Mouse (Mus musculus): Measurements from ENCODE around the gene Clpb.

The Clpb gene

GRCm38 (mm10) chr7:101732096-101732495 is 68.7 kb downstream of the Clpb start:
- DNase-seq: no peak

- no peak for DNase-seq
These were observed 69.6 kb downstream of the Clpb start for GRCm38 (mm10) chr7:101733042-101733441.

GRCm38 (mm10) chr7:101735297-101735696 is 71.9 kb downstream of the Clpb start:
- no peak for DNase-seq

GRCm38 (mm10) chr7:101737735-101738134 is 74.3 kb downstream of the Clpb start:
- DNase-seq: no peak

GRCm38 (mm10) chr7:101739602-101740001 is 76.2 kb downstream of the Clpb start:
- no peak for DNase-seq

- DNase-seq: no peak
These were observed 80.1 kb downstream of the Clpb start for GRCm38 (mm10) chr7:101743487-101743886.

- no peak for DNase-seq
These were observed 83.3 kb downstream of the Clpb start for GRCm38 (mm10) chr7:101746559-101747334.

GRCm38 (mm10) chr7:101750268-101750667 is 86.8 kb downstream of the Clpb start:
- no peak for DNase-seq

GRCm38 (mm10) chr7:101752346-101752745 is 88.9 kb downstream of the Clpb start:
- DNase-seq: no peak

- DNase-seq: no peak
These were observed 90.1 kb downstream of the Clpb start for GRCm38 (mm10) chr7:101753492-101753891.

- DNase-seq: no peak
These were observed 91.0 kb downstream of the Clpb start for GRCm38 (mm10) chr7:101754416-101754815.

GRCm38 (mm10) chr7:101755301-101755700 is 91.9 kb downstream of the Clpb start:
- no peak for DNase-seq

- peak; percentile 15 to 33 for DNase-seq
These were observed 98.7 kb downstream of the Clpb start for GRCm38 (mm10) chr7:101761899-101762780.

GRCm38 (mm10) chr7:101767335-101767907 is 104.0 kb downstream of the Clpb start:
- DNase-seq: no peak

GRCm38 (mm10) chr7:101770051-101770450 is 106.6 kb downstream of the Clpb start:
- DNase-seq: no peak

GRCm38 (mm10) chr7:101771604-101772003 is 108.2 kb downstream of the Clpb start:
- DNase-seq: no peak

GRCm38 (mm10) chr7:101772687-101773086 is 109.3 kb downstream of the Clpb start:
- DNase-seq: peak in 1 of 2 experiments; percentile 15

- no peak for DNase-seq
These were observed 113.6 kb downstream of the Clpb start for GRCm38 (mm10) chr7:101777053-101777452.

- no peak for DNase-seq
These were observed 154.5 kb downstream of the Clpb start, which contains the start of gene Phox2a for GRCm38 (mm10) chr7:101817861-101818401. Gene Phox2a (plus strand): TSS chr7:101818313.

GRCm38 (mm10) chr7:101820295-101821030 is 157.0 kb downstream of the Clpb start:
- no peak for DNase-seq

GRCm38 (mm10) chr7:101821571-101822501 is 158.4 kb downstream of the Clpb start:
- peak in 1 of 2 experiments; percentile 35 for DNase-seq

Data from cerebellum, postnatal 25 days (tissue).